Mouse (Mus musculus) brain, embryonic 18.5 days (tissue): Measurements from ENCODE around the gene Tm7sf2.
A peak's percentile ranks its signal among the peaks of the same experiment; 100 is the strongest.
"Not testable (repeated sequence)": the region's sequence is repeated elsewhere in the genome, so short reads cannot be mapped to it uniquely, and the experiment has no call there.

Source experiments
- DNase-seq: peaks from one replicate; pipeline ENCODE4 v3.0.0-alpha.2; 2012; ENCODE audit warnings: low read depth, low spot score

The Tm7sf2 gene

DNA sequence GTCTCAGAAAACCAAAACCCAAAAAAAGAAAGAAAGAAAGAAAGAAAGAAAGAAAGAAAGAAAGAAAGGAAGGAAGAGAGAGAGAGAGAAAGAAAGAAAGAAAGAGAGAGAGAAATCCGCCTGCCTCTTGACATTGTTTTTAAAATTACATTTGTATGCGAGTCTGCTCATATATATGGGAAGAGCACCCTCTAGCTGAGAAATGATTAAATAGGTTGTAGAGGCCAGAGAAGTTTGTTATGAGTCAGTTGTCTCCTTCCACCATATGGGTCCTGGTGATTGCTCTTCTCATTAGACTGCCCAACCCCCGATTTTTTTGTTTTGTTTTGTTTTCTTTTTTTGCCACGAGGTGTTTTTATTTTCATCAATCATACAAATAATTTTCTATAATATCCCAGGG is 24.1 kb downstream of the Tm7sf2 start:
- DNase-seq: not testable (repeated sequence)

DNA sequence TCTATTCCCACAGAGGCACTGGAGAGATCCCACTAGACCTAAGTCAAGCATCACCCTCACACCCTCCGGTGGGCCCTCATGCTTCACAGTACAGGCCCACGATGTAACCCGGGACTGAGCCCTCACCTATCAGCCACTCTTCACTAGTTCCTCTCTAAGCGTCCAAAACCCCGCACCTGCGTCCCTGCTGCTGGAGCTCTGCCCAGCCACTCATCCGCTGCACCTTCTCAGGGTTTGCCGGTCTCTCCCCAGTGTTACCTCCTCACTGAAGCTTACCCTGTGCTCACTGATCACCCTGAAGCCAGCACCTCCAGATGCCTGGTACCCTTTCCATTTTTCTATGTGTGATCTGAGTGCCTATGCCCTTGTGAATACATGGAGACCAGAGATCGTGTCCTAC is 25.9 kb downstream of the Tm7sf2 start:
- no peak for DNase-seq

DNA sequence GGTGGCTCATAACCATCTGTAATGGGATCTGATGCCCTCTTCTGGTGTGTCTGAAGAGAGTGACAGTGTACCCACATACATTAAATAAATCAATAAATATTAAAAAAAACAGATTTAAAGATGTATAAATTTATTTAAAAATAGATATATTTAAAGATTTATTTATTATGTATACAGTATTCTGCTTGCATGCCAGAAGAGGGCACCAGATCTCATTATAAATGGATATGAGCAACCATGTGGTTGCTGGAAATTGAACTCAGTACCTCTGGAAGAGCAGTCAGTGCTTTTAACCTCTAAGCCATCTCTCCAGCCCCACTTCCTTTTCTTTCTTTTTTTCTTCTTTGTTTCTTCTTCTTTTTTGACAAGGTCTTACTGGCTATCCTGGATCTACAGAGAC is 28.2 kb downstream of the Tm7sf2 start:
- DNase-seq: no peak

DNA sequence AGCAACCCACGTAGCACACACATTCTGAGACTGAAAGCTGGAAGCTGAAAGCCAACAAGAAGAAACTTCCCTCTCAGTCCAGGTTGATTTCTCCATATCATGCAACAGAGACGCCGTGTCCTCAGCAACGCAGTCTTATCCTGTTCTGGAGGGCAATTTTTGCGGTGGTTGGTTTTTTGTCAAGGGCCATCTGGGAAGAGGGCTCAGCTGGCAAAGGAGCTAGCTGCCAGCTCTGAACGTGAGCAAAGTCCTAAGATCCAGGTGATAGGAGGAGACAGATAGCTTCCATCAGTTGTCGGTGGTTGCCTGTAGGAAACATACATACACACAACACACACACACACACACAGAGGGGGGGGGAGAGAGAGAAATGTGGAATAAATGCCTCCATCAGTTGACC is 29.8 kb downstream of the Tm7sf2 start:
- DNase-seq: no peak

DNA sequence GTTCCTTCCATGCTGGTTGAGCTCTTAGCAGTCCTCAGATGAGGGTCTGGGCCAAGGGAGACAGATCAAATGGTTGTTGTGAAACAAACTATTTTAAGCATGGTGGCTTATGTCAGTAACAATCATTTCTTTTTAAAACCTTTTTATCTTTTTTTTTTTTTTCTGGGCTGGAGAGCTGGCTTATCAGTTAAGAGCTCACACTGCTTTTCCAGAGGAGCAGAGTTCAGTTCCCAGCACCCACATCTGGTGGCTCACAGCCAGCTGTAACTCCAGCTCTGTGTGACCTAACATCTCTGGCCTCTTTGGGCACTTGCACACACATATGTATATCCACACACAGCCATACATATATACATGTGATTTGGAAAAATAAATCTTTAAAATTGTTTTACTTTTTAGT is 30.5 kb downstream of the Tm7sf2 start:
- no peak for DNase-seq

DNA sequence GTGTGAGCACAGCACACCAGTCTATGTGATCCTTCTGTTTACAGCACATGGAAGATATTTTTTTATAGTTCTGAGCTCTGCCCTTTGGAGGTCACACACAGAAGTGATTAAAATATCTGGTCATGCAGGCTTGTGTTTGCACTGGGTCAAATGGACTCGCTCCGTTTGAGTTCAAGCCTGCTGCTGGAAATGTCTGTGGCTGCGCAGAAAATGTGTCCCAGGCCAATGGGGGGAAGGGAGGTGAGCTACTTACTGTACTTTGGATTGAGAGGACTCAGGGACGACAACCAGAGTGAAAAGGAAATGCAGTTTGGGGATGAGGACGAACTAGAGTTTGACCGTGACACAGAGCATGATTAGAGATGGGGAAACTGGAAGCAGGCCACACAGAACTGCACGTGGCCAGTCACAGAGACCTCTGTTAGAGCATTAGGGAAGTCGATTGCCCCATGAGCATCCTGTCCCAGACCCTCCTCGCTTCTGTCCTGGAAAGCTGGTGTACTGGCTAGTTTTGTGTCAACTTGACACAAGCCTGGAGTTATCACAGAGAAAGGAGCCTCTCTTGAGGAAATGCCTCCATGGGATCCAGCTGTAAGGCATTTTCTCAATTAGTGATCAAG is 32.1 kb downstream of the Tm7sf2 start:
- no peak for DNase-seq

DNA sequence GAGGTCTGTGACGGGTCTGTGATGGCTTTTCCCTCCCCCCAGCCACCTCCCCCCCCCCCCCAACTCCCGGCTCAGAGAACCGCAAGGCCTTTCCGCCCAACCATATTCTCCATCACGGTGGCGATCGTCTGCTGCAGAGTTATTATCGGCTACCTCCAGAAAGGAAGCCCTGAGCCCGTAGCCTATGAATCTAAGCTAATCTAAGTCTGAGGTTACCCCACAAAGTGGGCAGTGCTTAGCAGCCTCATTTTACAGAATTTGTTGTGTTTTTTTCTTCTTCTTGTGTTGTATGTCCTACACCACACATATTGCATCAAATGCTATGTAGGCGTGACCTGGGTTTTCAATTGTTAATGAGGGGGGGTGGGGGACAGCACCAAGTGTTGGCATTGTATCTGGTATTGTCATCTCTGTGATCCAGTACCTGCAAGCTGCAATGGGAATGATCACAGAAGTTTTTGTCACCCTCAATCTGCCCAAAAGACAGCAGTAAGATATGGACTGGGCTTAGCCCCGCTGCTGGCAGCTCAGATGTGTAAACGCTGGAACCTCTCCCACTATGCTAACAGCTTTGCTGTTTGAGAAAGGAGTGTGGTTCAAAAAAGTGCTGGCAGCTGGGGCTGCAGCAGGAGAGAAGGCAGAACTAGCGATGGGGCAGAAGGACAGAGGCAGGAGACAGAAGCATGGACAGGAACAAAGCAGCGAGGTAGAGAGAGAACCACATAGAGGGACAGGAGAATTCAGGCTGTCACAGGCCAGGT is 37.5 kb downstream of the Tm7sf2 start:
- no peak for DNase-seq

DNA sequence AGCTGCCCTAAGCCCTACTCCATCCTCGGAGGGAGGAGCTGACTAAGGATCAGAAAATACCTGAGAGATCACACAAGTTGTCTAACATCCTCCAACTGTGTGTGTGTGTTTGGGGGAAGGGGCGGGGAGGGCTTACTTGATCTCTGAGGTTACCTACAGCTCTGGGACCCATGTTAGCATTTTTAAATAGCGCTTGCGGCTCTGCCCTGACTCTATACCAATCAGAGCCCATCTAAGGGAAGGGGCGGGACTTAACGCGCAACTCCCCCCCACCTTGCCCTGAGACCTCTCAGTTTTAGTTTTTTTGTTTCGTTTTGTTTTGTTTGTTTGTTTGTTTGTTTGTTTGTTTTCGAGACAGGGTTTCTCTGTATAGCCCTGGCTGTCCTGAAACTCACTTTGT is 38.7 kb downstream of the Tm7sf2 start:
- DNase-seq: no peak

DNA sequence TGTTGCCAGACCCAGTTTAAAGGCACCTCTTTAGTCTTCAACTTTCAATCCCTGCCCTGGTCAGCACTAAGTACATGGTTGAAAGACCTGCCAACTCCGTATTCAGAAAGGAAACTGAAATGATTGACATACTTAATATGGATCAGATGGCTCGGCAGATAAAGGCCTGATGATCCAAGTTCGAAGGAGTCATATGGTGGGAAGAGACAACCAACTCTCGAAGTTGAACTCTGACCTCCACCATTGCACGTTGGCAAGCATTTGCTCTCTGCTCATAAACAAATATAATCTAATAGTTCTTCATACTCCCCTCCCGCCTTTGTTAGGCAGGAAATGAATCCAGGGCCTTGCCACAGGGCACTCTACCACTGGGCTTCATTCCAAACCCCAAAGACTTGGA is 39.2 kb downstream of the Tm7sf2 start:
- DNase-seq: no peak

DNA sequence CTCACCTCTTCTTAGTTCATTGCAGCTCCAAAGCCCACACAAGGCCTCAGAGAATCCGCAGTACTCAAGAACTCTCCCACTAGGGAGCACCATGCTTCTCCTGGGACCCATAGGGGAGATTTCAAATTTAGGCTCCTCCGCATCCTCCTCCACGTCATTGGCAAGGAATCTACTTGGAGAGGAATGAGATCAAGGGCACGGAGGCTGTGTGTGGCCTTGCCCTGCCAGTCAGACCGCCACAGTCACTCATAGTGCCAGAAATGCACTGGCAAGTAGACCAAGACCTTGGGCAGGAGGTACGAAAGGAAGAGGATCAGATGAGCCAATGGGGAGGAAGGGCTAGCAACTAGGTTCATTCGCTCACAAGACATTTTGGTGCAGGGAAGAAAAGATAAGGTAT is 44.2 kb downstream of the Tm7sf2 start:
- DNase-seq: no peak

DNA sequence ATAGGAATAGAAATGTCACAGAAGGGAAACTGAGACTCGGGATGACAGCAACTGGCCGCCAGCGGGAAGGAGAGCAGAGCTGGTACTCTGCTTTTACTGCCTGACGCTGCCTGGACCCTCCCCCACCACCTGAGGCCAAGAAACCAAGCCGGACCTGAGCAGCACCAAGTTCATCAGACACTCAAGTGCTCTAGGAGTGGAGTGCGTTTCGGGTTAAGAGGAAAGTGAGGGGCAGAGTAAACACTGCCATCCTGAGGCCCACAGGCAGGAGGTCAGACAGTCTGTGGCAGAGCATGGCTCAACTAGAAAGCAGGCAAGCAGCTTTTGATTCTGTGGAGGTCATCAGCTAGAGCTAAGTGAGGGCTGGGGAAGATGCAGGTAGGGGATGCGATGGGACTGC is 45.1 kb downstream of the Tm7sf2 start:
- DNase-seq: no peak

DNA sequence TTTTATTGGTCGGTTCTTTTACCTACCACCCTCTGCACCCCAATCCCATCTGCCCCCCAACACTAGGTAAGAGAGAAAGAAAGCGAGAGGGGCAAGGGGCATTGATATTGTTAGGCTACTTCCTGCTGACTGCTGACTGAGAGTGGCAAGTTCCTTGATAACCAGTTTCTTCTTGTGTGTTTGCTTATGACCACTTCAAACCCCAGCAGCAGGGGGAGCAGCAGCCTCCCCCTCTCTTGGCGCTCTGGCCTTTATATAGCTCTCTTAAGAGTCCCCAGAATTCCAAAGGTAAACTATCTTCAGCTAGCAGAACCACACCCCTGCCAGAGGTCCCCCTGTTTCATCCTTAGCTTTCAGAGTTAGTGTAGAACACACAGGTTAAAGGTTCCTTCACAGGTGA is 47.9 kb downstream of the Tm7sf2 start:
- no peak for DNase-seq

DNA sequence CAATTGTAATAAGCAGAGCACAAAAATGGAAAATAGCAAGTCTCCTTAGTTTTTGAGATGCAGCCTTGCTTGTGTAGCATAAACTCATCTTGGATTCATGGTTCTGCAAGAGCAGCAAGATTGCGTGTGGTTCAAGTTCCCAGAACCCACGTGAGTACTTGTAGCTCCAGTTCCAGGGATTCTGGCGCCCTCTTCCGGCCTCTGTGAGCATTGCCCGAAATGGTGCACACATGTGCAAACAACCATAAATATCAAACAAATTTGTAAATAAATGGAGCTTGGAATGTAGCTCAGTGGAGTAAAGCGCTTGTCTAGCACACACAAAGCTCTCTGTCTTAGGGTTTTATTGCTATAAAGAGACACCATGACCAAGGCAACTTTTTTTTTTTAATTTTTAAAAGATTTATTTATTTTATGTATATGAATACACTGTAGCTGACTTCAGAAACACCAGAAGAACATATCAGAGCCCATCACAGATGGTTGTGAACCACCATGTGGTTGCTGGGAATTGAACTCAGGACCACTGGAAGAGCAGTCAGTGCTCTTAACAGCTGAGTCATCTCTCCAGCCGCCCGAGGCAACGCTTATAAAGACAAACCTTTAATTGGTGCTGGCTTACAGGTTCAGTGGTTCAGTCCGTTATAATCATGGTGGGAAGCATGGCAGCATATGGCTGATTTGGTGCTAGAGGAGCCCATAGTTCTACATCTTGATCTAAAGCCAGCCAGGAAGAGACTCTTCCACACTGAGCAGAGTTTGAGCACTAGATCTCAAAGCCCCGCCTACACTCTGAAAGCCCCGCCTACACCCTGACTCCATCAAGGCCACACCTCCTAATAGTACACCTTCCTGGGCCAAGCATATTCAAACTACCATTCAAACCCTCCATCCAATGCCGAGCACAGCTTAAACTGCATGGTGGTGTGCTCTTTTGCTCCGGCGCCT is 49.8 kb downstream of the Tm7sf2 start:
- peak; percentile 37 for DNase-seq

DNA sequence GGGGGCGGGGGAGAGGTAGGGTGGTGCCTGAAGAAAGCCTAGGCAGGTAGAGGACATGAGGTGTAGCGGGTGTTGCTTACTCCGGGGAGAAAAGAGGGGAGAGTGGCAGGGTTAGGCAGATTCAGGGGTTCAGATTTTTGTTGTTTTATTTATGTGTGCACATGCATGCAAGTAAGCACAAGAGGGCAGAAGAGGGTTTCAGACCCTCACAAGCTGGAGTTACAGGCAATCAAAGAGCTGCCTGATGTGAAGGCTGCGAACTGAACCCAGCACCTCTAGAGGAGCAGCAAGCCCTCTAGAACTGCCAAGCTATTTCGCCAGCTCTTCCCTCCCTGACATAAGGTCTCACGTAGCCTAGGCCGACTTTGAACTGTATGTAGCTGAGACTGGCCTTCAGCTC is 51.6 kb downstream of the Tm7sf2 start:
- DNase-seq: no peak

DNA sequence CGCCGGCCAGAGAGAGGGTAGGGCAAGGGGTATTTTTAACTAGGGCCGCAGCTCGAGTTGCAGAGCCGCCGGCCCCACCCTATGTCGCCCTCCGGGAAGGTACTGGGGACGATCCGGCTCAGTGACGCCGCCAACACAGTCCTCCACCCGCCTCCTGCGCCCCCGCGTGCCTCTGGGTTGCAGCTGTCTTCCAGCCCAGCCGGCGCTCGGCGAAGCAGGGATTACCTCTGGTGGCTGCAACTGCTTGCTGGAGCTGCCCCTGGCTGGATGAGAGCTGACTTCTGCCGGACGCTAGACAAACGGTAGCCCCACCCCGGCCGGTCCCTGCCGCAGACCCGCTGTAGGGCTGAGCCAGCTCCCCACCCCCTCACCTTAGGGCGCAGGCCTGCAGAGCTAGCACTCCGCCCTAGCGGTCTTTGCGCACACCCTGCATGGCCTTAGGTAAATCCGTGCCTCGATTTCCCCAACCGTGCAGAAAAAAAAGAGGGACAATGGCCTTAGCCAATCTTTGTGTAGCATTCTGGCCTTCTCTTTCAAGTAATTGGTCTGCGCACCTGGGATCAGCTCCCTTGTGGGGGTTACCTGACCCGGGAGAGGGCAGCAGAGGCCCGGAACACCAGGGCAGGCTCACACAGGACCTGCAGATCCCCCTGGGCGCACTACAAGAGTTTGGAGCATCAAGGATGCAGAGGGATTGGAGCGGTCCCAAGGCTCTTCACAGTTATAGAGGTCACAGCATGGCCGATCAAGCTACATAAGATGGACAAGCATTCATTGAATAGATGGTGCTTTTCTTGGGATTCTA is 52.5 kb downstream of the Tm7sf2 start, which contains the start of gene Capn1:
Gene Capn1 (minus strand): TSS at position 387 of the 805 bp plus-strand sequence.
- no peak for DNase-seq

DNA sequence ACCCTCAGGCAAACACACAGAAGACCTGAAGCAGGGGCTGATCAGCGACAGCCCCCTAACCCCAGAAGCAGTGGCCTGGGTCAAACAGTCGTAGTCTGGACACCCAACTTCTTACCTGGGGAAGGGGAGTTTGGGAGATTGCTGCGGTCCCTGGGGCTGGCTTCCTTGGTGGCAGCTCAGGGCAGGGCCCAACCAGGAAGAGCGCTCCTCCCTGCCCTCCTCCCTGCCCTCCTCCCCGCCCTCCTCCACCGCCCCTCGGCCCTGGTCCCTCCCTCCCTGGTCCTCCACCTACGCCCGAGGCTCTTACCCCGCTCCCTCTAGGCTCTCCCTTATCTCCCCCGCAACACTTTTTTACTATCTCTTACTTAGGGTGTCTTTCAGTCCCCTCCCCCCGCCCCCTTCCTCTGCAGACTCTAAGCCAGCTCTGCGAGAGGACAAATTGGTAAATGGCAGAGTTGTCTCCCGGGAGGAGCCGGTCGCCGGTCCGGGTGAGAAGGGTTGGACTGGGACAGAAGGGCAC is 53.1 kb downstream of the Tm7sf2 start:
- DNase-seq: no peak

DNA sequence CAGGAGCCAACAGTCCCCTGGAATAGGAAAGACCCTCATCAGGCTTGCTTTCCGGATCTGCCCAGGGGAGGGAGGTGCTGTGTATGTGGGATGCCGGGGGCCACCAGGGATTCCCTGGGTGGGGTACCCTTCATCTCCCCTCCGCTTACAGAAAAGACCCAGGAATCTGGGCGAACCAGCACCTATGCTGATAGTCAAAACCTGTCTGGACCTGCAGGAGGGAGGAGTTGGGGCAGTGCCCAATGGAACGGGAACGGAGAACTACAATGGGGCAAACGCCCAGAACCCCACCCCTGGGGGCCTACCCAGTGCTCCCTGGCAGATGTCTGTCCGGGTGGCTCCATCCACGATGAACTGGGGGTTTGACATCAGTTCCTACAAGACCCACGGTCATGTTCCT is 54.5 kb downstream of the Tm7sf2 start:
- no peak for DNase-seq
